Mouse (Mus musculus) heart, embryonic 12.5 days (tissue): Measurements from ENCODE around the gene Dppa2. TPM values are rescaled to one million over a fixed set of nuclear protein-coding genes. Genes with fewer than 3 reads are reported as not detected.

Source experiments
- ATAC-seq: fragments of 200-750 bp; cut with Nextera tagmentation; 2 replicates; pipeline ENCODE4 v1.8.0; 2017; ENCODE audit warnings: moderate TSS enrichment, moderate library complexity; ENCODE audit not compliant: insufficient number of reproducible peaks, low FRiP score
- H3K27ac ChIP-seq: fragments of 300-500 bp; sonication (generic); 2 replicates; pipeline ENCODE4 v1.5.1; 2016; ENCODE audit warnings: mild to moderate bottlenecking, moderate library complexity; ENCODE audit not compliant: poor library complexity, severe bottlenecking
- H3K27me3 ChIP-seq: fragments of 300-500 bp; sonication (generic); replicated peaks from 2 replicates; pipeline ENCODE4 v1.6.1; 2016; ENCODE audit warnings: mild to moderate bottlenecking, moderate library complexity
- H3K36me3 ChIP-seq: fragments of 300-500 bp; sonication (generic); 2 replicates; pipeline ENCODE4 v1.6.1; 2016; ENCODE audit warnings: mild to moderate bottlenecking, moderate library complexity
- H3K4me1 ChIP-seq: fragments of 300-500 bp; sonication (generic); replicated peaks from 2 replicates; pipeline ENCODE4 v1.6.1; 2016; ENCODE audit warnings: mild to moderate bottlenecking
- H3K4me2 ChIP-seq: fragments of 300-500 bp; sonication (generic); 2 replicates; pipeline ENCODE4 v1.6.1; 2016; ENCODE audit warnings: mild to moderate bottlenecking, moderate library complexity
- H3K4me3 ChIP-seq: fragments of 300-500 bp; sonication (generic); 2 replicates; pipeline ENCODE4 v1.5.1; 2016; ENCODE audit warnings: mild to moderate bottlenecking
- H3K9ac ChIP-seq: fragments of 300-500 bp; sonication (generic); 2 replicates; pipeline ENCODE4 v1.6.1; 2016; ENCODE audit warnings: mild to moderate bottlenecking, moderate library complexity
- H3K9me3 ChIP-seq: fragments of 300-500 bp; sonication (generic); replicated peaks from 2 replicates; pipeline ENCODE4 v1.6.1; 2016; ENCODE audit warnings: mild to moderate bottlenecking, moderate library complexity
- WGBS: fragments of 180-500 bp; shearing (Covaris S2); methylation state at CpG from one replicate; pipeline ENCODE4 v1.1.7; 2016; 5-methylcytosine and 5-hydroxymethylcytosine counted together
- polyA plus RNA-seq: library from polyadenylated mRNA; unstranded; fragments of >200 nt; fragmentation: Nextera tagmentation; extraction: Ambion mirVana; gene quantifications from 2 replicates; pipeline ENCODE4 v1.2.1, GENCODE M21; 2016

The Dppa2 gene
- polyA plus RNA-seq, 1 experiment from 2014 or later: not detected

- H3K27ac ChIP-seq: no peak overlapping the region
- H3K4me3 ChIP-seq: no peak overlapping the region
- no peak overlapping the region for H3K4me2 ChIP-seq
- no peaks in the 10 kb centered on the region for H3K27me3 ChIP-seq
- H3K9ac ChIP-seq: no peak overlapping the region
- no peaks in the 10 kb centered on the region for H3K36me3 ChIP-seq
- no peaks in the 10 kb centered on the region for H3K4me1 ChIP-seq
- H3K9me3 ChIP-seq: peaks cover 7% of the 10 kb centered on the region; the same call in 1 of the 2 replicates
- no peak for ATAC-seq
- WGBS: 87% methylated on average over 2 of the region's 2 CpGs
These were observed 40.5 kb downstream of the Dppa2 start for GRCm38 (mm10) chr16:48344193-48344592.

- Histone ChIP-seq H3K9me3 (0 out of 2 replicates have a peak, but pooled peaks cover 4% of the 10 kb centered on the region), H3K9ac (no peak overlapping the region), H3K4me2 (no peak overlapping the region), H3K36me3 (no peaks in the 10 kb centered on the region), H3K4me3 (no peak overlapping the region), H3K27ac (no peak overlapping the region), H3K27me3 (no peaks in the 10 kb centered on the region), H3K4me1 (no peaks in the 10 kb centered on the region)
- WGBS: 74% methylated on average over 1 of the region's 1 CpGs
- ATAC-seq: no peak
These were observed 43.5 kb downstream of the Dppa2 start for GRCm38 (mm10) chr16:48347246-48347645.

GRCm38 (mm10) chr16:48355716-48356115 is 52.0 kb downstream of the Dppa2 start:
- H3K4me1 ChIP-seq: no peaks in the 10 kb centered on the region
- H3K4me3 ChIP-seq: no peak overlapping the region
- no peak for ATAC-seq
- no peaks in the 10 kb centered on the region for H3K27me3 ChIP-seq
- H3K9ac ChIP-seq: no peak overlapping the region
- H3K4me2 ChIP-seq: no peak overlapping the region
- no peaks in the 10 kb centered on the region for H3K9me3 ChIP-seq
- 83% methylated on average over 5 of the region's 5 CpGs for WGBS
- no peaks in the 10 kb centered on the region for H3K36me3 ChIP-seq
- no peak overlapping the region for H3K27ac ChIP-seq

GRCm38 (mm10) chr16:48356417-48356816 is 52.7 kb downstream of the Dppa2 start:
- no peak overlapping the region for H3K4me2 ChIP-seq
- H3K27me3 ChIP-seq: no peaks in the 10 kb centered on the region
- 83% methylated on average over 1 of the region's 1 CpGs for WGBS
- H3K36me3 ChIP-seq: no peaks in the 10 kb centered on the region
- H3K27ac ChIP-seq: no peak overlapping the region
- no peaks in the 10 kb centered on the region for H3K4me1 ChIP-seq
- H3K4me3 ChIP-seq: no peak overlapping the region
- ATAC-seq: no peak
- no peaks in the 10 kb centered on the region for H3K9me3 ChIP-seq
- no peak overlapping the region for H3K9ac ChIP-seq

GRCm38 (mm10) chr16:48360887-48361286 is 57.2 kb downstream of the Dppa2 start:
- Histone ChIP-seq H3K27me3 (no peaks in the 10 kb centered on the region), H3K36me3 (no peaks in the 10 kb centered on the region), H3K4me1 (no peaks in the 10 kb centered on the region), H3K4me2 (no peak overlapping the region), H3K27ac (no peak overlapping the region), H3K9me3 (no peaks in the 10 kb centered on the region), H3K9ac (no peak overlapping the region), H3K4me3 (no peak overlapping the region)
- no peak for ATAC-seq
- 88% methylated on average over 12 of the region's 12 CpGs for whole genome bisulfite sequencing

GRCm38 (mm10) chr16:48366801-48367200 is 63.1 kb downstream of the Dppa2 start:
- H3K4me1 ChIP-seq: no peaks in the 10 kb centered on the region
- no peak overlapping the region for H3K27ac ChIP-seq
- no peaks in the 10 kb centered on the region for H3K36me3 ChIP-seq
- H3K9me3 ChIP-seq: 0 out of 2 replicates have a peak, but pooled peaks cover 2% of the 10 kb centered on the region
- ATAC-seq: no peak
- WGBS: 82% methylated on average over 5 of the region's 5 CpGs
- no peak overlapping the region for H3K9ac ChIP-seq
- H3K4me2 ChIP-seq: no peak overlapping the region
- no peaks in the 10 kb centered on the region for H3K27me3 ChIP-seq
- H3K4me3 ChIP-seq: no peak overlapping the region

- Histone ChIP-seq H3K9ac (no peak overlapping the region), H3K36me3 (no peaks in the 10 kb centered on the region), H3K27ac (no peak overlapping the region), H3K4me1 (no peaks in the 10 kb centered on the region), H3K27me3 (no peaks in the 10 kb centered on the region), H3K9me3 (0 out of 2 replicates have a peak, but pooled peaks cover 2% of the 10 kb centered on the region), H3K4me2 (no peak overlapping the region), H3K4me3 (no peak overlapping the region)
- no peak for ATAC-seq
- 85% methylated on average over 2 of the region's 2 CpGs for WGBS
These were observed 64.4 kb downstream of the Dppa2 start for GRCm38 (mm10) chr16:48368096-48368495.

Other genes with a start within 250 kb of the Dppa2 start
- not detected in 2 replicates for gene Dppa4, start 20.2 kb upstream of the Dppa2 start, polyA plus RNA-seq
- not detected in 2 replicates for gene Gm5485, start 108.5 kb downstream of the Dppa2 start, polyA plus RNA-seq
- gene Morc1, start 127.3 kb downstream of the Dppa2 start, polyA plus RNA-seq: 0.06 TPM in 1 of 2 replicates, not detected in the other